Mouse (Mus musculus) CH12.LX (cell line): ENCODE measurements at regions not wholly inside any gene's neighbourhood (a gene's known extent, or its start where the extent isn't known, plus 50 kb on each side); places are given as distances from the start of the nearest gene placed in this dataset.
A peak's percentile ranks its signal among the peaks of the same experiment; 100 is the strongest.

Source experiments
- DNase-seq: peaks from one replicate; pipeline ENCODE4 v3.0.0-alpha.2; 2013; ENCODE audit errors: extremely low read depth
- H3K27ac ChIP-seq: 2 replicates; pipeline ENCODE4 v1.5.1; 2012; ENCODE audit warnings: low read depth, mild to moderate bottlenecking, control low read depth, moderate library complexity; ENCODE audit not compliant: insufficient read depth
- H3K27me3 ChIP-seq: replicated peaks from 2 replicates; pipeline ENCODE3; 2012; ENCODE audit warnings: inconsistent platforms
- H3K36me3 ChIP-seq, 2 experiments: replicated peaks in 1 of 2; 2 replicates each; pipeline versions ENCODE3 to v1.6.1; 2012; ENCODE audit warnings: inconsistent platforms in 1 of 2, low read length in 1 of 2, mild to moderate bottlenecking in 1 of 2, mixed read lengths in 1 of 2, moderate library complexity in 1 of 2; ENCODE audit not compliant: control insufficient read depth in 1 of 2, insufficient read depth in 1 of 2
- H3K4me1 ChIP-seq, 2 experiments: 2 replicates each; pipeline ENCODE4 v1.6.1; 2012; ENCODE audit warnings: inconsistent platforms in 1 of 2, moderate library complexity in 1 of 2; ENCODE audit not compliant: insufficient read depth in 2 of 2, control insufficient read depth in 1 of 2
- H3K4me2 ChIP-seq: 2 replicates; pipeline ENCODE4 v1.6.1; 2012; ENCODE audit warnings: low read depth, mild to moderate bottlenecking, control low read depth; ENCODE audit not compliant: poor library complexity, insufficient read depth, severe bottlenecking
- H3K4me3 ChIP-seq, 3 experiments: fragments of 150-350 bp in 1 of 3; sonication (generic) in 1 of 3; replicated peaks in 1 of 3; 2 replicates each; pipeline versions ENCODE3 to v1.5.1; 2011 to 2012; ENCODE audit warnings: low read depth in 2 of 3, low read length in 2 of 3, mild to moderate bottlenecking in 2 of 3, moderate library complexity in 2 of 3, control low read depth in 1 of 3, improper control_type of control experiment in 1 of 3, inconsistent platforms in 1 of 3, mixed read lengths in 1 of 3; ENCODE audit not compliant: poor library complexity in 1 of 3
- H3K79me2 ChIP-seq: replicated peaks from 2 replicates; pipeline ENCODE4 v1.6.1; 2012; ENCODE audit warnings: mild to moderate bottlenecking, moderate library complexity; ENCODE audit not compliant: control insufficient read depth, poor library complexity, insufficient read depth, severe bottlenecking; ENCODE audit errors: extremely low read depth
- H3K9ac ChIP-seq: 2 replicates; pipeline ENCODE4 v1.6.1; 2012; ENCODE audit warnings: low read depth, mild to moderate bottlenecking, control low read depth, moderate library complexity; ENCODE audit not compliant: insufficient read depth
- H3K9me3 ChIP-seq: replicated peaks from 2 replicates; pipeline ENCODE3; 2012; ENCODE audit warnings: low read length, inconsistent platforms, mixed read lengths
- BHLHE40 ChIP-seq: IDR thresholded peaks from 2 replicates; pipeline ENCODE4 v1.6.1; 2011; ENCODE audit warnings: mild to moderate bottlenecking, low read depth, low read length, improper control_type of control experiment
- CHD1 ChIP-seq: IDR thresholded peaks from 2 replicates; pipeline ENCODE4 v1.6.1; 2012; ENCODE audit warnings: low read depth, low read length, improper control_type of control experiment, inconsistent platforms
- CHD2 ChIP-seq: IDR thresholded peaks from 2 replicates; pipeline ENCODE4 v1.6.1; 2011; ENCODE audit warnings: low read length, improper control_type of control experiment
- CTCF ChIP-seq, 2 experiments: IDR thresholded peaks in 1 of 2; conservative IDR thresholded peaks in 1 of 2; 2 replicates each; pipeline ENCODE4 v1.5.1; 2011 to 2012; ENCODE audit warnings: low read depth in 2 of 2, low read length in 2 of 2, improper control_type of control experiment in 1 of 2, inconsistent platforms in 1 of 2, mild to moderate bottlenecking in 1 of 2, moderate library complexity in 1 of 2
- E2F4 ChIP-seq: IDR thresholded peaks from 2 replicates; pipeline ENCODE4 v1.6.1; 2011; ENCODE audit warnings: low read depth, low read length, improper control_type of control experiment; ENCODE audit not compliant: insufficient replicate concordance
- ELF1 ChIP-seq: IDR thresholded peaks from 2 replicates; pipeline ENCODE4 v1.6.1; 2014; ENCODE audit warnings: low read depth, mild to moderate bottlenecking, inconsistent platforms, low read length, improper control_type of control experiment
- EP300 ChIP-seq: IDR thresholded peaks from 2 replicates; pipeline ENCODE4 v1.6.1; 2011; ENCODE audit warnings: low read length, improper control_type of control experiment
- ETS1 ChIP-seq: conservative IDR thresholded peaks from 2 replicates; pipeline ENCODE4 v1.6.1; 2012; ENCODE audit warnings: low read depth, mild to moderate bottlenecking, inconsistent platforms, low read length, improper control_type of control experiment, moderate library complexity
- GABPA ChIP-seq: IDR thresholded peaks from 2 replicates; pipeline ENCODE4 v1.6.1; 2012; ENCODE audit warnings: low read depth, low read length, improper control_type of control experiment, inconsistent platforms; ENCODE audit not compliant: insufficient replicate concordance
- HCFC1 ChIP-seq: IDR thresholded peaks from 2 replicates; pipeline ENCODE4 v1.6.1; 2012; ENCODE audit warnings: low read depth, mild to moderate bottlenecking, inconsistent platforms, low read length, improper control_type of control experiment
- IRF4 ChIP-seq: IDR thresholded peaks from 2 replicates; pipeline ENCODE4 v1.6.1; 2014; ENCODE audit warnings: low read depth, mild to moderate bottlenecking, inconsistent platforms, low read length, improper control_type of control experiment
- JUN ChIP-seq: IDR thresholded peaks from 2 replicates; pipeline ENCODE4 v1.6.1; 2011; ENCODE audit warnings: low read depth, mild to moderate bottlenecking, low read length, improper control_type of control experiment, moderate library complexity; ENCODE audit not compliant: insufficient read depth
- JUND ChIP-seq: conservative IDR thresholded peaks from 2 replicates; pipeline ENCODE4 v1.6.1; 2011; ENCODE audit warnings: low read depth, low read length, improper control_type of control experiment
- KAT2A ChIP-seq: IDR thresholded peaks from 2 replicates; pipeline ENCODE4 v1.6.1; 2012; ENCODE audit warnings: low read length, improper control_type of control experiment, inconsistent platforms; ENCODE audit not compliant: insufficient replicate concordance
- MAFK ChIP-seq: IDR thresholded peaks from 2 replicates; pipeline ENCODE4 v1.6.1; 2011; ENCODE audit warnings: low read length, improper control_type of control experiment; ENCODE audit not compliant: insufficient replicate concordance
- MAX ChIP-seq: IDR thresholded peaks from 2 replicates; pipeline ENCODE4 v1.6.1; 2011; ENCODE audit warnings: low read length, improper control_type of control experiment
- MAZ ChIP-seq: IDR thresholded peaks from 2 replicates; pipeline ENCODE4 v1.6.1; 2012; ENCODE audit warnings: low read depth, mild to moderate bottlenecking, inconsistent platforms, low read length, improper control_type of control experiment, moderate library complexity
- MEF2A ChIP-seq: IDR thresholded peaks from 2 replicates; pipeline ENCODE4 v1.6.1; 2014; ENCODE audit warnings: low read depth, mild to moderate bottlenecking, inconsistent platforms, low read length, improper control_type of control experiment, borderline replicate concordance
- MXI1 ChIP-seq: IDR thresholded peaks from 2 replicates; pipeline ENCODE4 v1.6.1; 2011; ENCODE audit warnings: mild to moderate bottlenecking, low read depth, low read length, improper control_type of control experiment
- MYC ChIP-seq: IDR thresholded peaks from 2 replicates; pipeline ENCODE4 v1.6.1; 2011; ENCODE audit warnings: low read depth, mild to moderate bottlenecking, improper control_type of control experiment, low read length
- NELFE ChIP-seq: IDR thresholded peaks from 2 replicates; pipeline ENCODE4 v1.6.1; 2011; ENCODE audit warnings: low read depth, low read length, improper control_type of control experiment
- NRF1 ChIP-seq: IDR thresholded peaks from 2 replicates; pipeline ENCODE4 v1.6.1; 2014; ENCODE audit warnings: low read depth, mild to moderate bottlenecking, inconsistent platforms, low read length, improper control_type of control experiment, moderate library complexity
- PAX5 ChIP-seq: IDR thresholded peaks from 2 replicates; pipeline ENCODE4 v1.6.1; 2012; ENCODE audit warnings: low read length, inconsistent platforms, mixed read lengths
- POLR2A ChIP-seq: IDR thresholded peaks from 2 replicates; pipeline ENCODE4 v1.6.1; 2011; ENCODE audit warnings: low read depth, mild to moderate bottlenecking, improper control_type of control experiment, low read length
- POLR2AphosphoS2 ChIP-seq: IDR thresholded peaks from 2 replicates; pipeline ENCODE4 v1.6.1; 2011; ENCODE audit warnings: low read depth, low read length, improper control_type of control experiment
- RAD21 ChIP-seq: IDR thresholded peaks from 2 replicates; pipeline ENCODE4 v1.6.1; 2011; ENCODE audit warnings: low read depth, mild to moderate bottlenecking, low read length, improper control_type of control experiment, moderate library complexity
- RCOR1 ChIP-seq: conservative IDR thresholded peaks from 2 replicates; pipeline ENCODE4 v1.6.1; 2012; ENCODE audit warnings: low read depth, mild to moderate bottlenecking, inconsistent platforms, low read length, improper control_type of control experiment
- SIN3A ChIP-seq: IDR thresholded peaks from 2 replicates; pipeline ENCODE4 v1.6.1; 2012; ENCODE audit warnings: low read length, improper control_type of control experiment, inconsistent platforms
- SMC3 ChIP-seq: IDR thresholded peaks from 2 replicates; pipeline ENCODE4 v1.6.1; 2011; ENCODE audit warnings: low read depth, low read length, improper control_type of control experiment
- TBP ChIP-seq: conservative IDR thresholded peaks from 2 replicates; pipeline ENCODE4 v1.6.1; 2011; ENCODE audit warnings: low read depth, low read length, improper control_type of control experiment
- TCF12 ChIP-seq: IDR thresholded peaks from 2 replicates; pipeline ENCODE4 v1.6.1; 2014; ENCODE audit warnings: low read depth, mild to moderate bottlenecking, inconsistent platforms, low read length, improper control_type of control experiment
- UBTF ChIP-seq: IDR thresholded peaks from 2 replicates; pipeline ENCODE4 v1.6.1; 2012; ENCODE audit warnings: low read depth, mild to moderate bottlenecking, inconsistent platforms, low read length, improper control_type of control experiment, moderate library complexity
- USF1 ChIP-seq: IDR thresholded peaks from 2 replicates; pipeline ENCODE4 v1.6.1; 2014; ENCODE audit warnings: low read depth, mild to moderate bottlenecking, inconsistent platforms, low read length, improper control_type of control experiment
- USF2 ChIP-seq: conservative IDR thresholded peaks from 2 replicates; pipeline ENCODE4 v1.6.1; 2011; ENCODE audit warnings: low read depth, low read length, improper control_type of control experiment
- ZC3H11A ChIP-seq: IDR thresholded peaks from 2 replicates; pipeline ENCODE4 v1.6.1; 2012; ENCODE audit warnings: low read depth, mild to moderate bottlenecking, inconsistent platforms, low read length, improper control_type of control experiment
- ZKSCAN1 ChIP-seq: IDR thresholded peaks from 2 replicates; pipeline ENCODE4 v1.6.1; 2012; ENCODE audit warnings: low read depth, inconsistent platforms, low read length, improper control_type of control experiment, borderline replicate concordance
- ZMIZ1 ChIP-seq: IDR thresholded peaks from 2 replicates; pipeline ENCODE4 v1.6.1; 2012; ENCODE audit warnings: low read depth, mild to moderate bottlenecking, inconsistent platforms, low read length, improper control_type of control experiment
- ZNF384 ChIP-seq: IDR thresholded peaks from 2 replicates; pipeline ENCODE4 v1.6.1; 2012; ENCODE audit warnings: low read depth, low read length, improper control_type of control experiment, inconsistent platforms
- dilution Hi-C: fragments of 300-500 bp; cut with MboI; formaldehyde crosslinking; loops from 2 replicates; pipeline ENCODE4 v1.14.3; 2020; ENCODE audit warnings: low sequenced_read_pairs; ENCODE audit not compliant: extremely low pct_unique_long_range_greater_than_20kb, extremely low pct_ligation_motif_present
- in situ Hi-C: fragments of 300-500 bp; cut with MboI; formaldehyde crosslinking; loops from 3 replicates; pipeline ENCODE4 v1.14.3; 2019; ENCODE audit warnings: low sequenced_read_pairs, low pct_ligation_motif_present, low pct_unique_long_range_greater_than_20kb, mixed read lengths

- Histone ChIP-seq H3K9ac (no peak overlapping the region), H3K79me2 (no peaks in the 10 kb centered on the region), H3K27me3 (no peaks in the 10 kb centered on the region), H3K4me1 (peaks cover 0 to 19% of the 10 kb centered on the region in 2 experiments; a peak in 2 of 4 replicates), H3K4me2 (no peak overlapping the region), H3K4me3 (no peak overlapping the region), H3K36me3 (no peaks in the 10 kb centered on the region), H3K27ac (no peak overlapping the region), H3K9me3 (no peaks in the 10 kb centered on the region)
- no peak for TF ChIP-seq ZC3H11A
- 0 out of 2 replicates have a peak, but pooled peaks have one; percentile 45 for TF ChIP-seq MYC
- no peak for TF ChIP-seq SIN3A
- TF ChIP-seq POLR2AphosphoS2, result no peak
- TF ChIP-seq EP300, result peak; percentile 95
- no peak for TF ChIP-seq HCFC1
- peak; percentile 90 for TF ChIP-seq IRF4
- TF ChIP-seq USF2, result no peak
- no peak for TF ChIP-seq ZKSCAN1
- no peak for TF ChIP-seq NRF1
- peak; percentile 86; the same call in 1 of the 2 replicates for TF ChIP-seq MAZ
- peak; percentile 71 for TF ChIP-seq BHLHE40
- no peak for TF ChIP-seq TBP
- TF ChIP-seq POLR2A, result no peak
- TF ChIP-seq JUN, result peak; percentile 77
- peak; percentile 57; the same call in 1 of the 2 replicates for TF ChIP-seq MAFK
- TF ChIP-seq ELF1, result no peak
- no peak for TF ChIP-seq USF1
- peak; percentile 42; the same call in 1 of the 2 replicates for TF ChIP-seq CHD2
- peak; percentile 83 for TF ChIP-seq MEF2A
- TF ChIP-seq TCF12, result peak; percentile 41; the same call in 1 of the 2 replicates
- no peak for TF ChIP-seq KAT2A
- TF ChIP-seq RCOR1, result 0 out of 2 replicates have a peak, but pooled peaks have one; percentile 31
- no peak for TF ChIP-seq CHD1
- 0 out of 2 replicates have a peak, but pooled peaks have one; percentile 14 for TF ChIP-seq ZNF384
- TF ChIP-seq JUND, result peak; percentile 87
- peak; percentile 45; the same call in 1 of the 2 replicates for TF ChIP-seq MAX
- no peak for TF ChIP-seq PAX5
- 0 out of 2 replicates have a peak, but pooled peaks have one; percentile 22 for TF ChIP-seq NELFE
- TF ChIP-seq ETS1, result peak; percentile 85
- no peak; the same call in 1 of the 2 replicates for TF ChIP-seq RAD21
- TF ChIP-seq CTCF (conservative IDR thresholded peaks at IDR 0.05 in 1 of 2, IDR thresholded peaks at IDR 0.05 in 1 of 2; ENCODE audit: low read depth in 2 of 2, low read length in 2 of 2), result no peak
- TF ChIP-seq SMC3, result no peak
- TF ChIP-seq E2F4, result no peak
- no peak for TF ChIP-seq MXI1
- TF ChIP-seq ZMIZ1, result no peak
- no peak for TF ChIP-seq UBTF
- no peak for TF ChIP-seq GABPA
- peak; percentile 82 for DNase-seq
- in situ Hi-C loops (no loop called here), dilution Hi-C loops (no loop called here)
Measured at GRCm38 (mm10) chr9:93130561-93130960, 588.5 kb downstream of the Plod2 start.
